Mouse (Mus musculus) subcutaneous adipose tissue, adult 2 months (tissue): Measurements from ENCODE around the gene Gm10553. TPM values are rescaled to one million over a fixed set of nuclear protein-coding genes. Genes with fewer than 3 reads are reported as not detected.

Source experiments
- polyA plus RNA-seq: library from polyadenylated mRNA; depleted of rRNA; stranded (reverse); fragments of >200 nt; gene quantifications from 2 replicates; pipeline ENCODE4 v1.2.3, GENCODE M21; 2012; ENCODE audit warnings: low replicate concordance; rRNA removed

The Gm10553 gene
- not detected in 2 replicates for polyA plus RNA-seq

GRCm38 (mm10) chr1:85099864-85100263, at the start of gene Gm10553:
TSS of gene Gm10553 (plus strand) at chr1:85100164.

GRCm38 (mm10) chr1:85109753-85110152, 9.8 kb downstream of the Gm10553 start, which contains the start of gene A530032D15Rik:
TSS of gene A530032D15Rik (minus strand) at chr1:85109853.

Other genes with a start within 250 kb of the Gm10553 start
- gene Slc16a14, start 165.0 kb upstream of the Gm10553 start, polyA plus RNA-seq: 0.26 and 3.1 TPM in 2 replicates
- gene A530032D15Rik, start 9.7 kb downstream of the Gm10553 start, polyA plus RNA-seq: 0.27 and 0.36 TPM in 2 replicates
- gene C130026I21Rik, start 170.4 kb downstream of the Gm10553 start, polyA plus RNA-seq: 0.60 and 0.95 TPM in 2 replicates